Mouse (Mus musculus): ENCODE data around the gene Pla2g4f. TPM values are rescaled to one million over a fixed set of nuclear protein-coding genes. Genes with fewer than 3 reads are reported as not detected.
A peak's percentile ranks its signal among the peaks of the same experiment; 100 is the strongest.

Gene Pla2g4f
- polyA plus RNA-seq, 1 experiment from 2014 or later = not detected

- 51% methylated on average over 6 of the region's 6 CpGs for WGBS
- Histone ChIP-seq H3K4me1 (ENCODE audit: control insufficient read depth, insufficient read depth, low read length) (no peaks in the 10 kb centered on the region), H3K9me3 (ENCODE audit: control insufficient read depth, low read length) (no peaks in the 10 kb centered on the region), H3K27ac (replicated peaks; ENCODE audit: low read depth, low read length) (no peak overlapping the region), H3K9ac (ENCODE audit: low read length) (no peak overlapping the region), H3K4me2 (ENCODE audit: low read depth, severe bottlenecking) (no peak overlapping the region), H3K27me3 (ENCODE audit: control insufficient read depth, insufficient read depth, low read length) (0 out of 2 replicates have a peak, but pooled peaks cover 2% of the 10 kb centered on the region), H3K36me3 (ENCODE audit: control insufficient read depth, insufficient read depth, low read length) (no peaks in the 10 kb centered on the region), H3K4me3 (ENCODE audit: low read depth, low read length) (no peak overlapping the region)
- DNase-seq (ENCODE audit: low spot score) (peak; percentile 28), ATAC-seq (ENCODE audit: insufficient number of reproducible peaks, low FRiP score, low TSS enrichment, low read depth) (no peak)
Measured at GRCm38 (mm10) chr2:120265523-120265922, 48.4 kb downstream of the Pla2g4f start.

- H3K27ac ChIP-seq (replicated peaks; ENCODE audit: low read depth, low read length) = no peak overlapping the region
- H3K4me1 ChIP-seq (ENCODE audit: control insufficient read depth, insufficient read depth, low read length) = no peaks in the 10 kb centered on the region
- no peak overlapping the region for H3K9ac ChIP-seq (ENCODE audit: low read length)
- no peaks in the 10 kb centered on the region for H3K9me3 ChIP-seq (ENCODE audit: control insufficient read depth, low read length)
- no peak overlapping the region for H3K4me3 ChIP-seq (ENCODE audit: low read depth, low read length)
- no peaks in the 10 kb centered on the region for H3K36me3 ChIP-seq (ENCODE audit: control insufficient read depth, insufficient read depth, low read length)
- 58% methylated on average over 10 of the region's 10 CpGs for WGBS
- DNase-seq (ENCODE audit: low spot score) = no peak
- no peak for ATAC-seq (ENCODE audit: insufficient number of reproducible peaks, low FRiP score, low TSS enrichment, low read depth)
- H3K27me3 ChIP-seq (ENCODE audit: control insufficient read depth, insufficient read depth, low read length) = 0 out of 2 replicates have a peak, but pooled peaks cover 2% of the 10 kb centered on the region
- H3K4me2 ChIP-seq (ENCODE audit: low read depth, severe bottlenecking) = no peak overlapping the region
Measured at GRCm38 (mm10) chr2:120264858-120265257, 49.1 kb downstream of the Pla2g4f start.

GRCm38 (mm10) chr2:120262876-120263275, 51.1 kb downstream of the Pla2g4f start:
- Histone ChIP-seq H3K4me2 (ENCODE audit: low read depth, severe bottlenecking) (no peak overlapping the region), H3K9me3 (ENCODE audit: control insufficient read depth, low read length) (no peaks in the 10 kb centered on the region), H3K36me3 (ENCODE audit: control insufficient read depth, insufficient read depth, low read length) (no peaks in the 10 kb centered on the region), H3K4me1 (ENCODE audit: control insufficient read depth, insufficient read depth, low read length) (no peaks in the 10 kb centered on the region), H3K9ac (ENCODE audit: low read length) (no peak overlapping the region), H3K27ac (replicated peaks; ENCODE audit: low read depth, low read length) (no peak overlapping the region), H3K4me3 (ENCODE audit: low read depth, low read length) (no peak overlapping the region), H3K27me3 (ENCODE audit: control insufficient read depth, insufficient read depth, low read length) (no peaks in the 10 kb centered on the region)
- WGBS = 42% methylated on average over 1 of the region's 1 CpGs
- ATAC-seq (ENCODE audit: insufficient number of reproducible peaks, low FRiP score, low TSS enrichment, low read depth) (no peak), DNase-seq (ENCODE audit: low spot score) (no peak)

GRCm38 (mm10) chr2:120261346-120261745, 52.6 kb downstream of the Pla2g4f start:
- no peak overlapping the region for H3K4me2 ChIP-seq (ENCODE audit: low read depth, severe bottlenecking)
- H3K4me3 ChIP-seq (ENCODE audit: low read depth, low read length) = no peak overlapping the region
- H3K36me3 ChIP-seq (ENCODE audit: control insufficient read depth, insufficient read depth, low read length) = no peaks in the 10 kb centered on the region
- DNase-seq (ENCODE audit: low spot score) (no peak), ATAC-seq (ENCODE audit: insufficient number of reproducible peaks, low FRiP score, low TSS enrichment, low read depth) (no peak)
- H3K27ac ChIP-seq (replicated peaks; ENCODE audit: low read depth, low read length) = no peak overlapping the region
- no peak overlapping the region for H3K9ac ChIP-seq (ENCODE audit: low read length)
- 65% methylated on average over 3 of the region's 3 CpGs for WGBS
- H3K27me3 ChIP-seq (ENCODE audit: control insufficient read depth, insufficient read depth, low read length) = no peaks in the 10 kb centered on the region
- H3K4me1 ChIP-seq (ENCODE audit: control insufficient read depth, insufficient read depth, low read length) = no peaks in the 10 kb centered on the region
- no peaks in the 10 kb centered on the region for H3K9me3 ChIP-seq (ENCODE audit: control insufficient read depth, low read length)

- H3K27ac ChIP-seq (replicated peaks; ENCODE audit: low read depth, low read length) = no peak overlapping the region
- H3K4me2 ChIP-seq (ENCODE audit: low read depth, severe bottlenecking) = no peak overlapping the region
- no peak overlapping the region for H3K9ac ChIP-seq (ENCODE audit: low read length)
- H3K9me3 ChIP-seq (ENCODE audit: control insufficient read depth, low read length) = no peaks in the 10 kb centered on the region
- H3K4me1 ChIP-seq (ENCODE audit: control insufficient read depth, insufficient read depth, low read length) = no peaks in the 10 kb centered on the region
- ATAC-seq (ENCODE audit: insufficient number of reproducible peaks, low FRiP score, low TSS enrichment, low read depth) (no peak), DNase-seq (ENCODE audit: low spot score) (no peak)
- no peaks in the 10 kb centered on the region for H3K27me3 ChIP-seq (ENCODE audit: control insufficient read depth, insufficient read depth, low read length)
- H3K4me3 ChIP-seq (ENCODE audit: low read depth, low read length) = no peak overlapping the region
- H3K36me3 ChIP-seq (ENCODE audit: control insufficient read depth, insufficient read depth, low read length) = no peaks in the 10 kb centered on the region
Measured at GRCm38 (mm10) chr2:120256259-120256658, 57.7 kb downstream of the Pla2g4f start.

- no peak overlapping the region for H3K4me2 ChIP-seq (ENCODE audit: low read depth, severe bottlenecking)
- H3K27me3 ChIP-seq (ENCODE audit: control insufficient read depth, insufficient read depth, low read length) = no peaks in the 10 kb centered on the region
- no peak overlapping the region for H3K9ac ChIP-seq (ENCODE audit: low read length)
- no peaks in the 10 kb centered on the region for H3K36me3 ChIP-seq (ENCODE audit: control insufficient read depth, insufficient read depth, low read length)
- no peak overlapping the region for H3K4me3 ChIP-seq (ENCODE audit: low read depth, low read length)
- H3K27ac ChIP-seq (replicated peaks; ENCODE audit: low read depth, low read length) = no peak overlapping the region
- no peaks in the 10 kb centered on the region for H3K4me1 ChIP-seq (ENCODE audit: control insufficient read depth, insufficient read depth, low read length)
- no peaks in the 10 kb centered on the region for H3K9me3 ChIP-seq (ENCODE audit: control insufficient read depth, low read length)
- DNase-seq (ENCODE audit: low spot score) (no peak), ATAC-seq (ENCODE audit: insufficient number of reproducible peaks, low FRiP score, low TSS enrichment, low read depth) (no peak)
- 90% methylated on average over 6 of the region's 6 CpGs for WGBS
Measured at GRCm38 (mm10) chr2:120252644-120253043, 61.3 kb downstream of the Pla2g4f start.

Other genes starting within 250 kb of the Pla2g4f start
- gene Ehd4, start 159.6 kb downstream of the Pla2g4f start, polyA plus RNA-seq (2014; fragmentation: Nextera tagmentation; extraction: Ambion mirVana) = 13.2 and 18.5 TPM in 2 replicates
- 0.11 TPM in 1 of 2 replicates, not detected in the other for gene Pla2g4e, start 68.8 kb downstream of the Pla2g4f start, polyA plus RNA-seq (2014; fragmentation: Nextera tagmentation; extraction: Ambion mirVana)
- 0.11 and 0.24 TPM in 2 replicates for gene Pla2g4d, start 25.0 kb downstream of the Pla2g4f start, polyA plus RNA-seq (2014; fragmentation: Nextera tagmentation; extraction: Ambion mirVana)
- gene Vps39, start 39.0 kb upstream of the Pla2g4f start, polyA plus RNA-seq (2014; fragmentation: Nextera tagmentation; extraction: Ambion mirVana) = 28.3 and 30.2 TPM in 2 replicates
- 6.6 and 6.7 TPM in 2 replicates for gene Ganc, start 89.7 kb upstream of the Pla2g4f start, polyA plus RNA-seq (2014; fragmentation: Nextera tagmentation; extraction: Ambion mirVana)
- gene Tmem87a, start 89.9 kb upstream of the Pla2g4f start, polyA plus RNA-seq (2014; fragmentation: Nextera tagmentation; extraction: Ambion mirVana) = 7.2 and 8.3 TPM in 2 replicates
- gene Capn3, start 141.9 kb upstream of the Pla2g4f start, polyA plus RNA-seq (2014; fragmentation: Nextera tagmentation; extraction: Ambion mirVana) = 0.95 and 1.0 TPM in 2 replicates
- gene Zfp106, start 249.7 kb upstream of the Pla2g4f start, polyA plus RNA-seq (2014; fragmentation: Nextera tagmentation; extraction: Ambion mirVana) = 66.1 and 70.5 TPM in 2 replicates